8 mouse cellular contexts compared by ENCODE assay signal in genomic region chr11:113291781-113292714, GRCm38 (mm10).
DNase-seq lines count a peak whose midpoint lies in the region; TF ChIP-seq lines count a peak whose summit lies in the region.

No protein-coding gene starts in this region.

- no peaks in the 10 kb centered on the region for H3K27me3 ChIP-seq in heart, adult 2 months (ENCODE audit: control insufficient read depth, insufficient read depth, low read length)

- no peak for TF ChIP-seq CTCF in heart, adult 2 months (IDR thresholded peaks at IDR 0.05)

- 65% methylated on average over 17 of the region's 17 CpGs for WGBS in heart, adult 2 months

- intact Hi-C loops in heart, adult 2 months (cut with DNase I): loop anchor here (5.0 kb wide), 1 partner anchor 115 kb away; no protein-coding TSS in a partner anchor

- H3K36me3 ChIP-seq in heart, adult 2 months (ENCODE audit: control insufficient read depth, insufficient read depth, low read length): no peaks in the 10 kb centered on the region

- no peak overlapping the region for H3K4me3 ChIP-seq in heart, adult 2 months

- H3K27ac ChIP-seq in heart, adult 2 months: peak overlapping the region; percentile 43; the same call in 1 of the 2 replicates

- H3K9ac ChIP-seq in heart, adult 2 months (ENCODE audit: low read depth, low read length): no peak overlapping the region

- DNase-seq in cerebellum, adult 9-11 months: peak; percentile 13
- DNase-seq in cerebellum, adult 9-10 months: no peak
- DNase-seq in ES-CJ7 (ENCODE audit: low read depth, low spot score): peak; percentile 29
- peak; percentile 38 to 58 for DNase-seq in heart, adult 2 months
- peak; percentile 7 to 36 for DNase-seq in kidney, postnatal 36 days
- no peak for DNase-seq in adrenal gland, adult 8-10 months
- no peak for DNase-seq in thymus, postnatal 25 days
- no peak for DNase-seq in lung, postnatal 10 days

- TF ChIP-seq EP300 in heart, adult 2 months (IDR thresholded peaks at IDR 0.05; ENCODE audit: insufficient read depth, low read depth, low read length): no peak

- H3K79me2 ChIP-seq in heart, adult 2 months (replicated peaks; ENCODE audit: control insufficient read depth, insufficient read depth, low read length): no peaks in the 10 kb centered on the region

- H3K4me1 ChIP-seq in heart, adult 2 months (ENCODE audit: control insufficient read depth, insufficient read depth, low read length): 0 out of 2 replicates have a peak, but pooled peaks cover 1% of the 10 kb centered on the region

- no peak for TF ChIP-seq POLR2A in heart, adult 2 months (IDR thresholded peaks at IDR 0.05; ENCODE audit: insufficient read depth, low read depth, low read length)

Comparison
In these comparisons a context has a peak if more than half of its experiments do, and no peak if none do; other contexts are left out.
1. DNase-seq: peak in cerebellum, adult 9-11 months (single experiment), ES-CJ7 (single experiment), heart, adult 2 months (2 of 2) and kidney, postnatal 36 days (2 of 2); none in cerebellum, adult 9-10 months (single experiment), adrenal gland, adult 8-10 months (single experiment), thymus, postnatal 25 days (single experiment) and lung, postnatal 10 days (single experiment).